Mouse (Mus musculus) bone marrow, adult 2 months (tissue): ENCODE measurements around the gene Nos1ap. TPM values are rescaled to one million over a fixed set of nuclear protein-coding genes. Genes with fewer than 3 reads are reported as not detected.

ENCODE experiments used
- H3K27ac ChIP-seq: fragments of 200-500 bp; 2 replicates; pipeline ENCODE4 v1.5.1; 2012; ENCODE audit warnings: low read depth, mild to moderate bottlenecking, control low read depth, inconsistent platforms, low read length; ENCODE audit not compliant: control insufficient read depth, poor library complexity, insufficient read depth
- H3K4me1 ChIP-seq: fragments of 200-500 bp; 2 replicates; pipeline ENCODE4 v1.6.1; 2011; ENCODE audit warnings: low read length; ENCODE audit not compliant: control insufficient read depth, insufficient read depth
- H3K4me3 ChIP-seq: fragments of 200-500 bp; replicated peaks from 2 replicates; pipeline ENCODE3; 2011; ENCODE audit warnings: mild to moderate bottlenecking, low read depth, low read length, control low read depth; ENCODE audit not compliant: control insufficient read depth
- CTCF ChIP-seq: fragments of 200-500 bp; IDR thresholded peaks from 2 replicates; pipeline ENCODE4 v1.5.1; 2011; ENCODE audit warnings: low read length, control low read depth; ENCODE audit not compliant: control insufficient read depth, insufficient read depth
- POLR2A ChIP-seq: fragments of 200-500 bp; IDR thresholded peaks from 2 replicates; pipeline ENCODE4 v1.6.1; 2011; ENCODE audit warnings: low read depth, mild to moderate bottlenecking, control low read depth, low read length, borderline replicate concordance; ENCODE audit not compliant: control insufficient read depth
- WGBS: fragments of 180-500 bp; shearing (Covaris S2); methylation state at CpG from one replicate; pipeline ENCODE4 v1.1.7; 2018; 5-methylcytosine and 5-hydroxymethylcytosine counted together
- polyA plus RNA-seq: library from polyadenylated mRNA; stranded (reverse); fragments of >200 nt; gene quantifications from 2 replicates; pipeline ENCODE4 v1.2.4, GENCODE M21; 2011; ENCODE audit warnings: low replicate concordance; ENCODE audit not compliant: missing spikeins, insufficient read depth, insufficient read length

Gene Nos1ap
- polyA plus RNA-seq, 1 experiment = 68.3 TPM

DNA sequence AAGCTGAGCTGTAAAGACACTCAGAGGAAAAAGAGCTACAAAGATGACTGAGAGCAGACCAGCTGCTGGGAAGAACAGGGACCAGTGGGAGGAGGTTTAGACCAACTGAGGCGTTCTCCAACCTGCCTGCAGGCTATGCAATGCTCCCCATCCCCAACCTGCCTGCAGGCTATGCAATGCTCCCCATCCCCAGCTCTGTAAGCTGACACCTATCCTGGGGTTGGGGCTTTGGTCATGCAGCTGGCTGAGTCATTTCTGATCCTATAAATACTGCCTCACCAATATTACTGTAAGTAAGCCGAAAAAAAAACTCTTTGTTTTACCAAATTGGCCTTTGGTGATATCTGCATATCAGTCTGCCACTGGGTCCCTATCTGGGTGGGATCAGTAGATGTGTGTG is 172.7 kb downstream of the Nos1ap start:
- Histone ChIP-seq H3K4me3 (no peak overlapping the region), H3K4me1 (no peaks in the 10 kb centered on the region), H3K27ac (no peak overlapping the region)
- 81% methylated on average over 2 of the region's 2 CpGs for WGBS
- TF ChIP-seq CTCF (no peak), POLR2A (no peak)

DNA sequence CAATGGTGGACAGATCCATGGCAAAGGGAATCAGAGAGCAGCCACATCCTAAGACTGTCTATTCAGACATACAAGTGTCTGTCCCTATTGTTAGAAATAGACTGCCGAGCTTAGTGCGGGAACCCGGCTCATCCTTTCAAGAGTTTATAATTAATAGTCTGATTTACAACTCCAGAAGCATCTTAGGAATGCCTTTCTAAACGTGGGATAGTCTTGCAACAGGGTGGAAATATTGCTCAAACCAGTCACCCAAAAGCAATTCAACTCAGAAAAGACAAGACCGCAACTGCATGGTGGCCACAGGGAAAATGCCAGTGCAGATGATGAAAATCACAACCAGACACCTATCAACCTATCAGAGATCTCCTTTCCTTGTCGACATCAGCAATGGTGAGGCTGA is 173.5 kb downstream of the Nos1ap start:
- Histone ChIP-seq H3K27ac (no peak overlapping the region), H3K4me3 (no peak overlapping the region), H3K4me1 (no peaks in the 10 kb centered on the region)
- 73% methylated on average over 6 of the region's 6 CpGs for WGBS
- no peak for TF ChIP-seq POLR2A
- TF ChIP-seq CTCF = no peak

DNA sequence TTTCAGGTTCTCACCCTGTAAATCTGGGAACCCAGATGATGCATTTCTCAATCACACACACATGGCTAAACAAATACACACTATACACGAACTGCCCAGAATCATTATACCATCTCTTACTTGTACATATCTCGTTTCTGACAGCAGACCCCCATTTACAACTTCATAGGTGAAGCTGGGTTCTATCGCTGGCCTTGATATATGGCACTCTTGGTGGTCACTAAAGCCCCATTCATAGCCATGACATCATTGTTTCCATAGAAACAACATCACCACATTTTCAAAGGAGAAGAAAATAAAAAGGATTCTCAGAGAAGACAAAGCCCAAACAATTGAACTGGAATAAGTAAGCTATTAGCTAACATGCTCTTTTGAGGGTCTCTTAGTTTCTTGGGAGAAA is 174.3 kb downstream of the Nos1ap start:
- Histone ChIP-seq H3K4me1 (no peaks in the 10 kb centered on the region), H3K4me3 (no peak overlapping the region), H3K27ac (no peak overlapping the region)
- TF ChIP-seq CTCF = no peak
- 80% methylated on average over 3 of the region's 3 CpGs for WGBS

DNA sequence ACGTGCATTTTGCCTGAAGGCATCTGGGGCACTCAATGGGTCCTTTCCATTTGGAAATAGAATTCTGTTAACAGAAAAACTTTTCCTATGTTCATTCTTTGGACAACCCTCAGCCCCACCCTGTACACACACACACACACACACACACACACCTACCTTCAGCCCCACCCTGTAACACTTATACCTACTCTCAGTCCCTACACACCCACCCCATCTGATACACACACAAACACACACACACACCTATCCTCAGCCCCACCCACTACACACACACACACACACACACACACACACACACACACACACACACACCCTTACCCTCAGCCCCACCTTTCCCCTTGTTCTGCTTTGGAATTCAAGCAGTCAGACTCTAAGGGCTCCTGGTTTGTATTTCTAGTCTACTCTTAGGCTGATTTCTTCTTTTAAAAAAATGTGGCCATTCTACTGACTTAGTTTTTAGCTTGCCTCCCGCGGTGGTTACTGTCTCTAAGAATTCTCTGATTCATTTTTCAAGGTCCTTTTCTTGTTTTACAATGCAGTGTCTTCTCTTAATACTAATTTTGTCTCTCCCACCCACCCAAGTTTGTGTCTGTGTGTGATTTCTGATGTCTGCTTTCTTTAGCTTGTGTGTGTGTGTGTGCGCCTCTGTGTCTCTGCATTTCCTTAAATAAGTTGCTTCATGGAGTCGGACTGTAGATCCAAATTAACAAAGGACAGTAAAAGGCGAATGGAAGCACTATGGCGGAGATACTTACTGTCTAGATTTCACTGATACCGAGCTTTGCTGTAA is 179.1 kb downstream of the Nos1ap start:
- H3K27ac ChIP-seq = no peak overlapping the region
- no peak overlapping the region for H3K4me3 ChIP-seq
- H3K4me1 ChIP-seq = no peaks in the 10 kb centered on the region; the same call in 1 of the 2 replicates
- no peak for TF ChIP-seq POLR2A
- no peak for TF ChIP-seq CTCF
- 85% methylated on average over 8 of the region's 8 CpGs for WGBS

DNA sequence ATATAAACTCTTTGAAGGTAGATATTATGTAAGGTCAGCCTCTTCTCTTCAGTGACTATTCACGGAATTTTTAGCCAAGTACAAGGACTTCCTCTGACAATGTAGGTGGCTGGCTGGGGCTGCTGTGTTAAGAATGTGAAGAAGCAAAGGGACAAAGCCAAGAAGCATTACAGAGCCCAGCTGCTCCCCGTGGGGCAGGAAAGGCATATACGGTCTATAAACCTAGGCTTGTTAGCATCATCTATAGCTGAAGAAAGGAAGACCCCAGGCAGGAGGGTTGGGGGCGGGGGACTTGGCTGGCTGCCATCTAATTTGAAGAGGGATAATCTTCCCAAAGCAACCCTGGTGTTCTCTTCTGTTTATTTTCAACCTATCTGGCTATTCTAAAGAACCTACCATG is 180.6 kb downstream of the Nos1ap start:
- 68% methylated on average over 4 of the region's 4 CpGs for WGBS
- TF ChIP-seq POLR2A (no peak), CTCF (no peak)
- Histone ChIP-seq H3K27ac (no peak overlapping the region), H3K4me1 (no peaks in the 10 kb centered on the region; the same call in 1 of the 2 replicates), H3K4me3 (no peak overlapping the region)

DNA sequence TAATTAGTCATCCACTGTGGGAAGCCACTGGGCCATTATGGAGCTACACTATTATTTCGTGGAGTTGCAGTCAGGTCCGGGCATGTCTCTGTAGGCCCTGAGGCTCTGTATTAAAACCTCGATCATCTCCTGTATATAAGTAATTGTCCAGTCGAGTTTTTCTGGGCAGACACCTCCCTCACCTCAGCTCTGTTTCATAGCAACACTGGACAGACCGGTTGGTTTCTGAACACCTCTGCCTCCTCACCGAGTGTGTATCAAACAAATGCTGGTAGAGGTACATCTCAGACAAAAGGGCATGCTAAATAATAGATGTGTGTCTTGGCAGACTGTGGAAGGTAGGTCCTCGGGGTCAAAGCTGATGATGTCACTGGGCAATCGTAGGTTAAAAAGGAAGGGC is 182.7 kb downstream of the Nos1ap start:
- Histone ChIP-seq H3K4me1 (no peaks in the 10 kb centered on the region; the same call in 1 of the 2 replicates), H3K4me3 (no peak overlapping the region), H3K27ac (no peak overlapping the region)
- WGBS = 76% methylated on average over 8 of the region's 8 CpGs
- TF ChIP-seq POLR2A (no peak), CTCF (no peak)

DNA sequence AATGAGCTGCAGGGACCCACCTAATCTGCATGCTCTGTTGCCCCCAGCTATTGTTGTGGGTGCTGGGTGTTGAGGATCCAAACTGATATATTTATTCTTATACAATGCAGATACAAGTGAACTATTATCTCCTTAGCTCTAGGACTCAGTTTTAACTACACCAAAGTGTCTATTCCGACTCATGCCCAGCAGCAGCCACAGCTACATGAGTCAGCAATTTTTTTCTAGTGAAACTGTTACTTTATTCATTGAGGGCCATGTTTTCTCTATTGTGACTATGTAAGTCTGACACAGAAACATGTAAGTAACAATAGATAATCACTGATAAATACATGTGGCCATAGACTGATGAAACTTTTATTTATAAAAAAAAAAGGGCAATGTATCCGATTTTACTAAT is 184.5 kb downstream of the Nos1ap start:
- no peak overlapping the region for H3K27ac ChIP-seq
- TF ChIP-seq POLR2A (no peak), CTCF (no peak)
- no peaks in the 10 kb centered on the region; the same call in 1 of the 2 replicates for H3K4me1 ChIP-seq
- WGBS = 43% methylated on average over 2 of the region's 2 CpGs
- H3K4me3 ChIP-seq = no peak overlapping the region

DNA sequence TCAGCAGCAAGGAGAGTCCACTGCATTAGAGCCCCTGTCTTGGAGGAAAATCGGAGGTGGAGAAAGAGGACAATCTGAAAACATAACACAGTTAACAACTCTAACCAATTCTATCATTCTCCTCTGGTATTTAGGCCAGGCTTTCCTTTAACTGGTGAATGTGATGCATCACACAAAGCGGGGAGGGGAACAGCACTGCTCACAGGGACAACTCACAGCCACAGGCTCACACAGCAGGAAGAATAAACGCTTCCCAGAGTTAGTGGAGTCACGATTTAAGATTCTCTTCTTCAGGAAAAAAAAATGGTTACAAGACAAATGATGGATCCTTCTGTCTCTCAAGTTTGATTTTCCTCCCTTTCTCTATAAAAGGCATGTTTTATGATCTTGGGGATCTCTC is 187.0 kb downstream of the Nos1ap start:
- no peak overlapping the region for H3K27ac ChIP-seq
- TF ChIP-seq POLR2A (no peak), CTCF (no peak)
- H3K4me1 ChIP-seq = no peaks in the 10 kb centered on the region
- 79% methylated on average over 4 of the region's 4 CpGs for WGBS
- H3K4me3 ChIP-seq = no peak overlapping the region

DNA sequence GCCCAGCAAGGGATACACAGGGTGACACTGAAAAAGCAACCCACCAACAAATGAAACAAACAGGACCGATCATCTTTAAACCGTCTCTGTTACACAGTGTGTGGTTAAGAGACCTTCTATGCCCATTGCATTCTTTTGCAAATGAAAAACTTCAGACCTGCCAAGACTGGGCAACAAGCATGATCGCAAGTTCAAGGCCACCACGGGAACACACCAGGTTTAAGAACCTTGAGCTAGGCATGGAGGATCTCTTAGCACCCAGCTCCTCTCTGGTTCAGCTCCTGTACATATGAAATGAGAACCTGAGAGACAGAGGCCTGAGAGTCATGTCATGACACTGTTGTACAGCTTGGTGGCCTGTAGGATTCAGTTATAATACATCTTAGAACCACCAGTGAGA is 190.8 kb downstream of the Nos1ap start:
- WGBS = 97% methylated on average over 4 of the region's 4 CpGs
- Histone ChIP-seq H3K4me1 (no peaks in the 10 kb centered on the region), H3K27ac (no peak overlapping the region), H3K4me3 (no peak overlapping the region)
- TF ChIP-seq CTCF = no peak
- TF ChIP-seq POLR2A = no peak
